Mouse (Mus musculus): Measurements from ENCODE around the gene Ascl2. TPM values are rescaled to one million over a fixed set of nuclear protein-coding genes. Genes with fewer than 3 reads are reported as not detected.

Ascl2 gene
- total RNA-seq, 2 experiments from 2014 or later = not detected

- no peak for DNase-seq
- intact Hi-C loops (cut with DNase I; ENCODE audit: low total_unique reads) = no loop called here
Measured at GRCm38 (mm10) chr7:142931028-142931427, 38.0 kb downstream of the Ascl2 start, which contains the start of gene Th. TSS of gene Th (minus strand) at chr7:142931128.

DNA sequence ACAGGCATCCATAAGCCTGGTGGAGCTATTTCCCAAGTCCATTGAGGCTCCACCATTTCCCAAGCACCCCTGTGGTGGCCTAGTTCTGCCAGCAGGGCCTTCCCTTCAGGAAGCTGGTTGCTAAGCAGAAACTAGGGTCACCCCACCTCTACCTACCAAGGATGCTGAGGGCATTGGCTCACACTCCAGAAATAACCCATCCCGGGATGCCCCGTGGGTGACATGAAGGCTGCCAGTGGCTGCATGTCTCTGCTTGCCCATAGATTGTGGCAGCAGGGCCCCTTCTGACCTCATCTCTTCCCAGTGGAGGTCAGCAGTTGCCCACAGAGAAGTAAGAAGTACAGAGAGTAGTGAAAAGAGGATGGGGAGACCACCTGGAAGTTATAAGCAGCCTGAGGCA lies 39.5 kb downstream of the Ascl2 start:
- no peak for DNase-seq
- intact Hi-C loops (cut with DNase I; ENCODE audit: low total_unique reads) = no loop called here

DNA sequence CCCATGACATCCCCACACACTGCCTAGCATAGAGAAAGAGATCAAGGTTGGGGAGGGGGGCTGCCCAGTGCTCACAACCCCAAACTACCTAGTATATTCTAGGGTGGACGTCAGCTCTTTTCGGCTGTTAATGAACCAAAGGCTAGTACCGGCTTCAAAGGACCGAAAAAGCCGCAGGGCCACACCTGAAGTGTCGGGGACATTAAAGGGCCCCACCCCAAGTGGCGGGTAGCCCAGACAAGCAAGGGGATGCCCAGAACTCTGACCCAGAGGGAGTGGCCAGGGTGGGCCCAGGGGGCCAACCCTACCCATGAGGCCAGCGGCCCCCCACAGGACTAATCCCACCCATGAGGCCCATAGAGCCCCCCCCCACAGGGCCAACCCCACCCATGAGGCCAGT lies 41.8 kb downstream of the Ascl2 start:
- DNase-seq = no peak

DNA sequence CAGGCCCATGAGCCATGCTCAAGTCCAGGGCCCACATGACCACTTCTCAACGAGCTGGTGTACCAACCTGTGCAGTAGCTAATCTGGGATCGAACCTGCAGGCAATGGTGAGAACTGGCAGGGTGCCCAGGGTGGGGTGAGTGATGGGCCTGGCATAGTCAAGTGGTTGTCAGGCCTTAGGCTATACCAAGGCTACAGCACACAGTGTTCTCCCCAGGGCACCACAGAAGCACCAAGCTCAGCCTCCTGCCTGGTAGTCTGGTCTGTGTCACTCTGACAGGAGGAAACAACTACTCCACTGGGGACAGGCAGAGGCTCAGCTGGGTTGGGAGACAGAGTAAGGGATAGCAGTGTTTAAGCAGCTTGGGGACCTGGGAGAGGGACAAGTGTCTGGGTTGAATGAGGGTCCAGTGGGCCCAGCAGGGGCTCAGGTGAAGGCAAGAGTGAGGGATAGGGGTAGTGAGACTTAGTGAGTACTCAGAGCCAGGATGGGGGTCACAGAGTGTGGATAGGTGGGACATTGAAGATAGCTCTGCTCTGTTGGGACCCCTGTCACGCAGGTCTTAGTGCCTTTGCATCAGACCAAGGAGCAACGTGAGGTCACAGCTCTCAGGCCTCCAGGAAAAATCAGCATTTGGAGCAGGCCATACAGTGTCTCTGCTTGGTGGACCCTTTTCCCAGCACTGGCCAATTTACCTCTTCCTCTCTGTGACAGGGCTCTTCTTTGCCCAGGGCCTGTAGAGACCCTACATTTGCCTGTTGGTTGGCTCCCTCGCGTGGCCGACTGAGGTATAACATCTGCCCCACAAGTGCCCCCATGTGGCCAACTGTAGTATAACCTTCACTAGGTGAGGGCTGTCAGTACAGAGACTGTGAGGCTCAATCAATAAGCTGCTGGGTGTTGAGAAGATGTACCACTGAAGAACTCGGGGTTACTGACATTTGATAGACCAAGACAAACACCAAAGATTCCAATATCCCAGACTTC lies 50.1 kb downstream of the Ascl2 start:
- intact Hi-C loops (cut with DNase I; ENCODE audit: low total_unique reads) = no loop called here
- DNase-seq = peak; percentile 70

More for the DNA sequence above, 41.8 kb downstream of the Ascl2 start:
- intact Hi-C loops (cut with DNase I; ENCODE audit: low total_unique reads) = no loop called here

- intact Hi-C loops (cut with DNase I; ENCODE audit: low total_unique reads) = no loop called here
- DNase-seq = no peak
Measured at GRCm38 (mm10) chr7:142917659-142918058, 51.4 kb downstream of the Ascl2 start.

Other genes with a start within 250 kb of the Ascl2 start
- not detected for gene Ins2, start 225.9 kb downstream of the Ascl2 start, total RNA-seq (2021)
- gene Th, start 38.1 kb downstream of the Ascl2 start, total RNA-seq (2021) = under 1 TPM; 0.24 to 0.49 TPM
- gene Tspan32, start 35.8 kb upstream of the Ascl2 start, total RNA-seq (2021) = under 1 TPM; 0.22 to 0.47 TPM
- 100 to 1,000 TPM; 176 to 209 TPM for gene Cd81, start 83.5 kb upstream of the Ascl2 start, total RNA-seq (2021)
- 10 to 100 TPM in 1 of 2 experiments, 1 to 10 TPM in 1; 9.8 to 12.2 TPM for gene Tssc4, start 100.0 kb upstream of the Ascl2 start, total RNA-seq (2021)
- under 1 TPM; 0.38 to 0.51 TPM for gene Trpm5, start 125.4 kb upstream of the Ascl2 start, total RNA-seq (2021)
- gene Kcnq1, start 137.1 kb upstream of the Ascl2 start, total RNA-seq (2021) = 1 to 10 TPM in 1 of 2 experiments, under 1 TPM in 1; 0.84 to 1.4 TPM

All from gastrocnemius, postnatal 14 days (tissue).